16 mouse cellular contexts compared by ENCODE assay signal in the genomic region with DNA sequence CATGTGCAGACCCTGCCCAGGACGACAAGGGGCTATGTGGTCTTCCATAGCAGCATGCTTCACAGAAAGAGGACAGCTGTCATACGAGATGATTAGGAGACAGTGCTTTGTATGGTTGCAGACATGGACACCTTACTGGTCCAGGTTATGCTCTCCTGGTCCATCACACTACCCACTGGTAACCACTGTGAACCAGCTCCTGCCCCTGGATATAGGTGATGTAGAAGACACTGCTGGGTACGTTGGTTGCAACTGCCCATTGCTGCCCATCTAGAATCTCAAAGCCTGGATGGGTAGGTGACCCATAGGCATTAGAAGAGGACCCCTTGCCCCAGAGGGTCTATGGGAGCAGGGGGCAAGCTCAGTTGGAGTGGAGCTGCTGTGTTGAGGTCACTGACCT. TPM values are rescaled to one million over a fixed set of nuclear protein-coding genes. Genes with fewer than 3 reads are reported as not detected.
"Had no signal": no experiment of that assay in that cellular context is flagged by ENCODE, and none has a peak within 500 bp of the region (broad histone marks: within the 10 kb centered on the region; RNA-seq: fewer than 3 reads in every experiment).

No protein-coding gene starts in this region.

RNA-seq across cellular contexts. Expression of a gene that starts 1.2 kb away (rescaled TPM):
- polyA plus RNA-seq: cortical plate, adult 2 months; embryonic facial prominence, embryonic 10.5 days; embryonic facial prominence, embryonic 11.5 days; embryonic facial prominence, embryonic 12.5 days; embryonic facial prominence, embryonic 13.5 days; embryonic facial prominence, embryonic 14.5 days; erythroblast, embryonic 14.5 days; forebrain, embryonic 10.5 days; forebrain, embryonic 11.5 days; forebrain, embryonic 13.5 days; forebrain, embryonic 14.5 days; forebrain, embryonic 15.5 days; forebrain, postnatal 0 days had no signal

RNA-seq across cellular contexts. Expression of a gene that starts 58.2 kb away (rescaled TPM):
- polyA plus RNA-seq: cortical plate, adult 2 months; embryonic facial prominence, embryonic 10.5 days; embryonic facial prominence, embryonic 11.5 days; embryonic facial prominence, embryonic 13.5 days; erythroblast, embryonic 14.5 days; forebrain, embryonic 10.5 days; forebrain, embryonic 11.5 days; forebrain, embryonic 12.5 days; forebrain, embryonic 13.5 days; forebrain, embryonic 14.5 days; forebrain, embryonic 15.5 days; forebrain, embryonic 16.5 days; forebrain, postnatal 0 days; gonadal fat pad, adult 2 months had no signal
